Mouse (Mus musculus) hindbrain, embryonic 16.5 days (tissue): ENCODE results near the gene Arf6. TPM values are rescaled to one million over a fixed set of nuclear protein-coding genes. Genes with fewer than 3 reads are reported as not detected.
A peak's percentile ranks its signal among the peaks of the same experiment; 100 is the strongest.
"Not testable (repeated sequence)": the region's sequence is repeated elsewhere in the genome, so short reads cannot be mapped to it uniquely, and the experiment has no call there.

ENCODE experiments used
- ATAC-seq: fragments of 200-750 bp; cut with Nextera tagmentation; 2 replicates; pipeline ENCODE4 v1.8.0; 2017; ENCODE audit warnings: moderate TSS enrichment, moderate library complexity
- H3K27ac ChIP-seq: fragments of 300-500 bp; sonication (generic); 2 replicates; pipeline ENCODE4 v1.5.1; 2014; ENCODE audit warnings: low read depth, mild to moderate bottlenecking, control low read depth, low read length, moderate library complexity
- H3K27me3 ChIP-seq: fragments of 300-500 bp; sonication (generic); replicated peaks from 2 replicates; pipeline ENCODE4 v1.6.1; 2014; ENCODE audit warnings: low read length; ENCODE audit not compliant: control insufficient read depth, insufficient read depth
- H3K36me3 ChIP-seq: fragments of 300-500 bp; sonication (generic); 2 replicates; pipeline ENCODE4 v1.6.1; 2014; ENCODE audit warnings: mild to moderate bottlenecking, low read length, moderate library complexity, mixed read lengths; ENCODE audit not compliant: control insufficient read depth, insufficient read depth
- H3K4me1 ChIP-seq: fragments of 300-500 bp; sonication (generic); 2 replicates; pipeline ENCODE4 v1.6.1; 2014; ENCODE audit warnings: low read depth, low read length; ENCODE audit not compliant: control insufficient read depth, insufficient read depth
- H3K4me2 ChIP-seq: fragments of 300-500 bp; sonication (generic); 2 replicates; pipeline ENCODE4 v1.6.1; 2014; ENCODE audit warnings: mild to moderate bottlenecking, low read length, control low read depth, moderate library complexity
- H3K4me3 ChIP-seq: fragments of 300-500 bp; sonication (generic); 2 replicates; pipeline ENCODE4 v1.5.1; 2014; ENCODE audit warnings: mild to moderate bottlenecking, low read length, control low read depth, moderate library complexity
- H3K9ac ChIP-seq: fragments of 300-500 bp; sonication (generic); 2 replicates; pipeline ENCODE4 v1.6.1; 2014; ENCODE audit warnings: low read depth, mild to moderate bottlenecking, control low read depth, low read length, moderate library complexity
- H3K9me3 ChIP-seq: fragments of 300-500 bp; sonication (generic); 2 replicates; pipeline ENCODE4 v1.6.1; 2014; ENCODE audit warnings: mild to moderate bottlenecking, low read length, moderate library complexity; ENCODE audit not compliant: control insufficient read depth
- WGBS: fragments of 180-500 bp; shearing (Covaris S2); extraction: QIAGEN DNeasy Blood & Tissue Kit; methylation state at CpG from one replicate; pipeline ENCODE4 v1.1.7; 2014; 5-methylcytosine and 5-hydroxymethylcytosine counted together
- polyA plus RNA-seq: library from polyadenylated mRNA; unstranded; fragments of >200 nt; fragmentation: Nextera tagmentation; extraction: Ambion mirVana; gene quantifications from 2 replicates; pipeline ENCODE4 v1.2.1, GENCODE M21; 2015

Gene Arf6
- polyA plus RNA-seq, 1 experiment from 2014 or later, result 20.7 TPM

- Histone ChIP-seq H3K4me2 (no peak overlapping the region), H3K9me3 (no peaks in the 10 kb centered on the region), H3K4me3 (no peak overlapping the region), H3K27ac (no peak overlapping the region), H3K4me1 (no peaks in the 10 kb centered on the region), H3K27me3 (no peaks in the 10 kb centered on the region), H3K9ac (no peak overlapping the region), H3K36me3 (no peaks in the 10 kb centered on the region)
- 92% methylated on average over 5 of the region's 5 CpGs for WGBS
- ATAC-seq, result no peak
Measured at GRCm38 (mm10) chr12:69384606-69385005, 12.7 kb downstream of the Arf6 start.

GRCm38 (mm10) chr12:69385542-69386280 is 13.8 kb downstream of the Arf6 start:
- no peaks in the 10 kb centered on the region for H3K4me1 ChIP-seq
- H3K4me2 ChIP-seq, result no peak overlapping the region
- no peaks in the 10 kb centered on the region for H3K36me3 ChIP-seq
- ATAC-seq, result no peak
- 71% methylated on average over 6 of the region's 6 CpGs for WGBS
- no peak overlapping the region for H3K9ac ChIP-seq
- H3K27ac ChIP-seq, result no peak overlapping the region
- H3K27me3 ChIP-seq, result no peaks in the 10 kb centered on the region
- no peak overlapping the region for H3K4me3 ChIP-seq
- no peaks in the 10 kb centered on the region for H3K9me3 ChIP-seq

GRCm38 (mm10) chr12:69386281-69386732 is 14.4 kb downstream of the Arf6 start:
- H3K9ac ChIP-seq, H3K4me3 ChIP-seq, H3K36me3 ChIP-seq, H3K4me1 ChIP-seq, H3K9me3 ChIP-seq, H3K27me3 ChIP-seq, H3K4me2 ChIP-seq, ATAC-seq, H3K27ac ChIP-seq: not testable (repeated sequence)
- WGBS, result 43% methylated on average over 12 of the region's 12 CpGs

- Histone ChIP-seq H3K4me3 (no peak overlapping the region), H3K9me3 (no peaks in the 10 kb centered on the region), H3K36me3 (no peaks in the 10 kb centered on the region), H3K27me3 (no peaks in the 10 kb centered on the region), H3K9ac (no peak overlapping the region), H3K4me2 (no peak overlapping the region), H3K27ac (no peak overlapping the region), H3K4me1 (no peaks in the 10 kb centered on the region)
- WGBS, result 96% methylated on average over 10 of the region's 10 CpGs
- ATAC-seq, result no peak
Measured at GRCm38 (mm10) chr12:69388321-69388869, 16.4 kb downstream of the Arf6 start.

GRCm38 (mm10) chr12:69389273-69389938 is 17.5 kb downstream of the Arf6 start:
- no peaks in the 10 kb centered on the region for H3K27me3 ChIP-seq
- H3K9ac ChIP-seq, result no peak overlapping the region
- H3K9me3 ChIP-seq, result no peaks in the 10 kb centered on the region
- no peak for ATAC-seq
- no peak overlapping the region for H3K4me2 ChIP-seq
- no peak overlapping the region for H3K4me3 ChIP-seq
- no peaks in the 10 kb centered on the region for H3K36me3 ChIP-seq
- no peaks in the 10 kb centered on the region for H3K4me1 ChIP-seq
- 68% methylated on average over 7 of the region's 7 CpGs for WGBS
- no peak overlapping the region for H3K27ac ChIP-seq

GRCm38 (mm10) chr12:69390000-69390698 is 18.2 kb downstream of the Arf6 start:
- Histone ChIP-seq H3K9ac (no peak overlapping the region), H3K4me1 (no peaks in the 10 kb centered on the region), H3K36me3 (no peaks in the 10 kb centered on the region), H3K9me3 (no peaks in the 10 kb centered on the region; the same call in 1 of the 2 replicates), H3K4me2 (no peak overlapping the region), H3K4me3 (no peak overlapping the region), H3K27ac (no peak overlapping the region), H3K27me3 (no peaks in the 10 kb centered on the region)
- no peak for ATAC-seq
- 79% methylated on average over 7 of the region's 7 CpGs for WGBS

- Histone ChIP-seq H3K4me3 (no peak overlapping the region), H3K9ac (no peak overlapping the region), H3K4me1 (no peaks in the 10 kb centered on the region), H3K36me3 (no peaks in the 10 kb centered on the region), H3K27ac (no peak overlapping the region), H3K4me2 (no peak overlapping the region), H3K27me3 (no peaks in the 10 kb centered on the region), H3K9me3 (no peaks in the 10 kb centered on the region; the same call in 1 of the 2 replicates)
- ATAC-seq, result no peak
- 82% methylated on average over 10 of the region's 10 CpGs for WGBS
Measured at GRCm38 (mm10) chr12:69393076-69393475, 21.1 kb downstream of the Arf6 start.

- H3K4me2 ChIP-seq, result no peak overlapping the region
- H3K4me1 ChIP-seq, result no peaks in the 10 kb centered on the region
- WGBS, result 78% methylated on average over 6 of the region's 6 CpGs
- no peak overlapping the region for H3K27ac ChIP-seq
- no peaks in the 10 kb centered on the region for H3K36me3 ChIP-seq
- ATAC-seq, result peak; percentile 45; the same call in 1 of the 2 replicates
- H3K9ac ChIP-seq, result no peak overlapping the region
- H3K4me3 ChIP-seq, result no peak overlapping the region
- no peaks in the 10 kb centered on the region; the same call in 1 of the 2 replicates for H3K9me3 ChIP-seq
- no peaks in the 10 kb centered on the region for H3K27me3 ChIP-seq
Measured at GRCm38 (mm10) chr12:69394456-69394855, 22.5 kb downstream of the Arf6 start.

GRCm38 (mm10) chr12:69400367-69400766 is 28.4 kb downstream of the Arf6 start:
- no peak for ATAC-seq
- 0 out of 2 replicates have a peak, but pooled peaks cover 2% of the 10 kb centered on the region for H3K4me1 ChIP-seq
- H3K9ac ChIP-seq, result no peak overlapping the region
- no peak overlapping the region for H3K4me3 ChIP-seq
- no peak overlapping the region for H3K27ac ChIP-seq
- no peaks in the 10 kb centered on the region for H3K36me3 ChIP-seq
- no peak overlapping the region for H3K4me2 ChIP-seq
- 83% methylated on average over 4 of the region's 4 CpGs for WGBS
- no peaks in the 10 kb centered on the region for H3K9me3 ChIP-seq
- H3K27me3 ChIP-seq, result no peaks in the 10 kb centered on the region
